Mouse (Mus musculus): ENCODE measurements around the gene Rhno1.

DNA sequence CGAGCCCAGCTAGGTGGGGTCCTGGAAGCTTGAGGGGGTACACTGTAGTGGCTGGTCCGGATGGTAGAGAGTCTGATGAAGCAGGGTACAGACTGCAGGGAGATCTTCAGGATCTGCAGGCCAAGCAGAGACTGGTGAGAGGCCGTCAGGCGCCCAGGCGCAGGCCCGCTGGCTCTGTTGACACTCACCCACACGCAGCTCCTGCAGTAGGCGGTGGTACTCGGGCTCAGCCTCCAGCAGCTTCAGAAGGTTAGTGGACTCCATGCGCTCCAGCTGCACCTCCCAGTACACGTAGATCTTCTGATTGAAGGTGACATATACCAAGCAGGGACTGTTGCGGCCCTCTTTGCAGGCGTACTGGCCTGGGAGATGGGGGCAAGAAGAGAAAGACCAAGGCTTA lies 47.6 kb upstream of the Rhno1 start:
- TF ChIP-seq CTCF (IDR thresholded peaks at IDR 0.05; ENCODE audit: control insufficient read depth, insufficient read depth, insufficient read length) (no peak), USF1 (IDR thresholded peaks at IDR 0.05; ENCODE audit: low read depth) (no peak), MYOG (IDR thresholded peaks at IDR 0.05; ENCODE audit: control insufficient read depth, extremely low read depth, insufficient read length) (no peak)

All from C2C12 (cell line).